Mouse (Mus musculus): ENCODE data around the gene Prr15. TPM values are rescaled to one million over a fixed set of nuclear protein-coding genes. Genes with fewer than 3 reads are reported as not detected.
A peak's percentile ranks its signal among the peaks of the same experiment; 100 is the strongest.

Prr15 gene
- polyA plus RNA-seq, 1 experiment from 2014 or later = 12.3 TPM

DNA sequence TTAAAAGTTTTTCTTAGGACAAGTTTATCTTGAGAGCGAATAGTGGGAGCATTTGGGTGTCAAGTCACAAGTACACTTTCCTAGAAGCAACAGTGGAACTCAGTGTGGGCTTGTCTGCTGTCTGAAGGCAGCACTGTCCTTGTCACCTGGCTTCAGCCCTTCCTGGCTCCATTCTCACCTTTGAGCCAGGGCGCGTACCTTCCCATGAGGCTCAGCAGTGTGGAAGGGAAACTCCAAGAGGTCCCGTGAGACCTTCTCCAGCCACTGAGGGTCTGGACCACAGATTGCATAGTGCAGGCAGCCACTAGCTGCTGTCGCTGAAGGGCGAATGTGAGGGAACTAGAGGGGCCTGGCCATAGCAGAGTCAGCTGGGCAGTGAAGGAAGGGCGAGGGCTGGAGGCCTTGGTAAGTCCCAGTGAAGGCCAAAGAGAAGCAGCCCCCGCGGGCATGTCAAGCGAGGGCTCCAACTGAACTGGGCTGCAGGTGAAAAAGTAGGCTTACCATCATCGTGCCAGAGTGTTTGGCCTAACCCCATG lies 7.5 kb downstream of the Prr15 start:
- peak overlapping the region; percentile 50 for H3K27ac ChIP-seq
- no peak overlapping the region for H3K4me3 ChIP-seq (replicated peaks; ENCODE audit: low read depth, low read length)
- 67% methylated on average over 11 of the region's 11 CpGs for WGBS
- H3K36me3 ChIP-seq (ENCODE audit: insufficient read depth, low read length) = no peaks in the 10 kb centered on the region
- DNase-seq (ENCODE audit: low spot score) = no peak
- no peaks in the 10 kb centered on the region for H3K9me3 ChIP-seq (replicated peaks; ENCODE audit: low read length)
- H3K4me2 ChIP-seq (ENCODE audit: low read length) = no peak overlapping the region
- no peak for TF ChIP-seq CTCF (IDR thresholded peaks at IDR 0.05; ENCODE audit: low read depth)
- peak; percentile 38; the same call in 1 of the 2 replicates for ATAC-seq (replicated peaks; ENCODE audit: low FRiP score, low read depth)
- no peak overlapping the region for H3K9ac ChIP-seq (ENCODE audit: low read depth, low read length)
- H3K27me3 ChIP-seq (ENCODE audit: insufficient read depth, low read length) = no peaks in the 10 kb centered on the region
- H3K4me1 ChIP-seq (replicated peaks; ENCODE audit: insufficient read depth, low read length) = 0 out of 2 replicates have a peak, but pooled peaks cover under 1% of the 10 kb centered on the region

DNA sequence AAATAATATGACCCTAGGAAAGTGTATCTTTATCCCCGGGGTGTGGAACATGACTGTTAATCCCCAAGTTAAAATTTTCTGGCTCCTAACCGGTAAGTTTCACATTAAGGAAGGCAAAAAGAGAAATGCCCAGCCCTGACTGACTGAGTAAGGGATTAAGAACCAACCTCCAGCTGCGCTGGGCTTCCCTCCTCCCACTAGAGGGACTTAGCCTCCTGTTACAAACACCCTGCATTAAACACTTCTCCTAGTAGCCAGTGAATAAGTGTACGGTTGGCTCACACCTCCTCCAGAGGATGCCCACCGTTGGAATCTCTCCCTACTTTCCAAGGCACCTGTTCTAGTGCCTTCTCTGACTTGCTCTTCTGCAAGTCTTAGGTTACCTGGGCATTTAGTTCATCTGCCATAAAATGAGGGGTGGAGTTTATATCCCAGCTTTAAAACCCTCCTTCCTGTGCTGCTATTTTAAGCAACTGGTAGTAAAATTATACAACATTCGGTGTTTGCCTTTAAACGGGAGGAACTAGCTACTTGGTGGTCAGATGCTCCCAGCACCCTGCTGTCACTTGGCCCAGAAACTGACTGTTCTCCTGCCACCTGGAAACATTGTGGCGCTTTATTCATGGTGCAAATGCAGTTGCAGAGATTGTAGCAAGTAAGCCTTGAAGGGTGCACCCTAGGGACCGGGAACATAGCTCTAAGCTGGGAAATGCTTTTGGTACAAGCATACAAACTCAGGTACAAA lies 8.2 kb downstream of the Prr15 start:
- peak; percentile 17; the same call in 1 of the 2 replicates for TF ChIP-seq CTCF (IDR thresholded peaks at IDR 0.05; ENCODE audit: low read depth)
- 0 out of 2 replicates have a peak, but pooled peaks have one; percentile 25 for ATAC-seq (replicated peaks; ENCODE audit: low FRiP score, low read depth)
- H3K4me3 ChIP-seq (replicated peaks; ENCODE audit: low read depth, low read length) = no peak overlapping the region
- peak overlapping the region; percentile 50 for H3K27ac ChIP-seq
- H3K36me3 ChIP-seq (ENCODE audit: insufficient read depth, low read length) = no peaks in the 10 kb centered on the region
- H3K9me3 ChIP-seq (replicated peaks; ENCODE audit: low read length) = no peaks in the 10 kb centered on the region
- H3K4me1 ChIP-seq (replicated peaks; ENCODE audit: insufficient read depth, low read length) = no peaks in the 10 kb centered on the region
- no peak overlapping the region for H3K4me2 ChIP-seq (ENCODE audit: low read length)
- WGBS = 31% methylated on average over 9 of the region's 9 CpGs
- no peak for DNase-seq (ENCODE audit: low spot score)
- no peak overlapping the region for H3K9ac ChIP-seq (ENCODE audit: low read depth, low read length)
- H3K27me3 ChIP-seq (ENCODE audit: insufficient read depth, low read length) = no peaks in the 10 kb centered on the region

DNA sequence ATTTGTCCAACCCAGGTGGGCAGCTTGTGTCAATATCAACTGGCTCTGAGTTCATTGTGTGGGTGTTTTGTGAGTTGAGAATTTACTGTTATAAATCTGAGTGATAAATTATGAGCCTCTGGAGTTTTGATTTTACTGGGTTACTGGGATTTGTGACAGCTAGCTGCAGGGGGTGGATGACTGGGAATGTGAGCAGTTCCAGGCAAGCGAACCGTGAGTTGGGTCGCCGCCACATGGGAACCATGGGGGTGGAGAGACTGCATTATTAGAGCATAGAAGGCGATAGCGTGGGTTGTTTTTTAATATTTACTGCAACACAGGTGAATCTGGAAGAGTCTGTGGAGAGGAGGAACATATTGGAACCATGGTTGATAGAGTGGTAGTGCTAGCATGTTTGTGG lies 11.7 kb downstream of the Prr15 start:
- 54% methylated on average over 6 of the region's 6 CpGs for WGBS
- Histone ChIP-seq H3K4me3 (replicated peaks; ENCODE audit: low read depth, low read length) (no peak overlapping the region), H3K9me3 (replicated peaks; ENCODE audit: low read length) (no peaks in the 10 kb centered on the region), H3K9ac (ENCODE audit: low read depth, low read length) (no peak overlapping the region), H3K36me3 (ENCODE audit: insufficient read depth, low read length) (no peaks in the 10 kb centered on the region), H3K4me2 (ENCODE audit: low read length) (no peak overlapping the region), H3K27me3 (ENCODE audit: insufficient read depth, low read length) (no peaks in the 10 kb centered on the region), H3K4me1 (replicated peaks; ENCODE audit: insufficient read depth, low read length) (no peaks in the 10 kb centered on the region), H3K27ac (no peak overlapping the region)
- no peak for ATAC-seq (replicated peaks; ENCODE audit: low FRiP score, low read depth)
- no peak for TF ChIP-seq CTCF (IDR thresholded peaks at IDR 0.05; ENCODE audit: low read depth)
- DNase-seq (ENCODE audit: low spot score) = no peak

DNA sequence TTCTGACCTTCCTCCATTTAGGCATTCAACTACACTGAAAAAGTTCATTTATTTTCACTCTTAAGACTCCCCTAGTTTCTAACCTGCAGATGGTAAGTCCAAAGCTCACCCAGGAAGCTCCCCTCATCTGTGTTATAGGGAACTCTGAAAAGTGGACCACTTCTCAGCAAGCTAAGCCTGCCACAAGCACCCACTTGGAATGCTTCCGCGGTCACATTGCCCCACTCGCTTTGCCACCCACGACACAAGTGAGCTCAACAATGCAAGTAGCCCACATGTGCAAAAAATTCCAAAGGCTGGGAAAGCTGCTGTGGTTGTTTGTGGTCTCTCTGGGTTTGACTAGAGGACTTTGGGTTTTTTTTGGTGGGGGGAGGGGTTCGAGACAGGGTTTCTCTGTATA lies 15.5 kb downstream of the Prr15 start:
- H3K27me3 ChIP-seq (ENCODE audit: insufficient read depth, low read length) = no peaks in the 10 kb centered on the region
- WGBS = 89% methylated on average over 5 of the region's 5 CpGs
- no peaks in the 10 kb centered on the region for H3K9me3 ChIP-seq (replicated peaks; ENCODE audit: low read length)
- no peak for ATAC-seq (replicated peaks; ENCODE audit: low FRiP score, low read depth)
- H3K4me2 ChIP-seq (ENCODE audit: low read length) = no peak overlapping the region
- TF ChIP-seq CTCF (IDR thresholded peaks at IDR 0.05; ENCODE audit: low read depth) = no peak
- no peaks in the 10 kb centered on the region for H3K36me3 ChIP-seq (ENCODE audit: insufficient read depth, low read length)
- DNase-seq (ENCODE audit: low spot score) = no peak
- H3K9ac ChIP-seq (ENCODE audit: low read depth, low read length) = no peak overlapping the region
- H3K4me1 ChIP-seq (replicated peaks; ENCODE audit: insufficient read depth, low read length) = no peaks in the 10 kb centered on the region
- H3K4me3 ChIP-seq (replicated peaks; ENCODE audit: low read depth, low read length) = no peak overlapping the region
- no peak overlapping the region for H3K27ac ChIP-seq

DNA sequence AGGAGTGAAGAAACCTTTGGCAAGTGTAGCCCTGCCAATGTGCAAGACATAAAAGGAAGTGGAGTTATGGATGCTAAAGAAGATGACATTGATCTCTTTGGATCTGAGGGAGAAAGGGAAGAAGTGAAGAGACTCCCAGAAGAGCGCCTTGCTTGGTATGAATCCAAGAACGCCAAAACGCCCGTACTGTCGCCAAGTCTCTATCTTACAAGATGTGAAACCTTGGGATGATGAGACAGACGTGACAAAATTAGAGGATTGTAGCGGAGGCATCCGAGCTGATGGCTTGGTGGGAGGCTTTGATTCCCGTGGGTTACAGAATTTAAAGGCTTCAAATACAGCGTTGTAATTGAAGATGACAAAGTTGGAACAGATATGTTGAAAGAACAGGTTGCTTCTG lies 16.6 kb downstream of the Prr15 start:
- H3K4me3 ChIP-seq (replicated peaks; ENCODE audit: low read depth, low read length) = no peak overlapping the region
- no peaks in the 10 kb centered on the region for H3K9me3 ChIP-seq (replicated peaks; ENCODE audit: low read length)
- H3K4me2 ChIP-seq (ENCODE audit: low read length) = no peak overlapping the region
- no peak overlapping the region for H3K9ac ChIP-seq (ENCODE audit: low read depth, low read length)
- DNase-seq (ENCODE audit: low spot score) (no peak), ATAC-seq (replicated peaks; ENCODE audit: low FRiP score, low read depth) (no peak)
- no peaks in the 10 kb centered on the region for H3K27me3 ChIP-seq (ENCODE audit: insufficient read depth, low read length)
- 87% methylated on average over 10 of the region's 10 CpGs for WGBS
- no peaks in the 10 kb centered on the region for H3K4me1 ChIP-seq (replicated peaks; ENCODE audit: insufficient read depth, low read length)
- no peaks in the 10 kb centered on the region for H3K36me3 ChIP-seq (ENCODE audit: insufficient read depth, low read length)
- no peak overlapping the region for H3K27ac ChIP-seq
- TF ChIP-seq CTCF (IDR thresholded peaks at IDR 0.05; ENCODE audit: low read depth) = no peak

DNA sequence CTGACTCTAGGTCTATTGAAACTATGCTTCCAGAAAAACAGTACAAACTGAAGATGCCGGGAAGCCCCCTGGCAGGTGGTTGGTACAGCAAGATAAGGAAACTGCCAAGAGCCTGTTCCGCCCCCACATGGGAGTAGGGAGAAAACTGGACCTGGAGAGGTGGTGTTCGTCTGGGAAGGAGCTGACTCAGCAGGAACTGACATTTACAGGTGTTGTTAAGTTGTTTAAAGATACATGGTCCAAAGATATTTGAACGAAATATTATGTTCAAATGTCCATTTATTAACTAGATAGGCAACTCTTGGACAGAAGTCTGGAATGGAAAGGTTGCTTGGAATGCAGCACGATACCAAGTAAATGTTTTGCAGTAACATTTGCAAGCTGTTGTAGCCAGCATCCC lies 26.2 kb downstream of the Prr15 start:
- DNase-seq (ENCODE audit: low spot score) (no peak), ATAC-seq (replicated peaks; ENCODE audit: low FRiP score, low read depth) (no peak)
- 55% methylated on average over 5 of the region's 5 CpGs for WGBS

More for the DNA sequence above, 26.2 kb downstream of the Prr15 start:
- no peaks in the 10 kb centered on the region for H3K27me3 ChIP-seq (ENCODE audit: insufficient read depth, low read length)
- no peaks in the 10 kb centered on the region for H3K4me1 ChIP-seq (replicated peaks; ENCODE audit: insufficient read depth, low read length)
- H3K36me3 ChIP-seq (ENCODE audit: insufficient read depth, low read length) = no peaks in the 10 kb centered on the region
- no peak overlapping the region for H3K27ac ChIP-seq
- H3K9me3 ChIP-seq (replicated peaks; ENCODE audit: low read length) = no peaks in the 10 kb centered on the region
- H3K9ac ChIP-seq (ENCODE audit: low read depth, low read length) = no peak overlapping the region
- TF ChIP-seq CTCF (IDR thresholded peaks at IDR 0.05; ENCODE audit: low read depth) = no peak
- H3K4me2 ChIP-seq (ENCODE audit: low read length) = no peak overlapping the region
- H3K4me3 ChIP-seq (replicated peaks; ENCODE audit: low read depth, low read length) = no peak overlapping the region
